Mouse (Mus musculus) adipocyte (in vitro differentiated cells): Measurements from ENCODE around the gene Vmn2r73.
A peak's percentile ranks its signal among the peaks of the same experiment; 100 is the strongest.

Experiments used
- DNase-seq: peaks from one replicate; pipeline ENCODE4 v3.0.0-alpha.2; 2016; ENCODE audit warnings: low spot score

Vmn2r73 gene

DNA sequence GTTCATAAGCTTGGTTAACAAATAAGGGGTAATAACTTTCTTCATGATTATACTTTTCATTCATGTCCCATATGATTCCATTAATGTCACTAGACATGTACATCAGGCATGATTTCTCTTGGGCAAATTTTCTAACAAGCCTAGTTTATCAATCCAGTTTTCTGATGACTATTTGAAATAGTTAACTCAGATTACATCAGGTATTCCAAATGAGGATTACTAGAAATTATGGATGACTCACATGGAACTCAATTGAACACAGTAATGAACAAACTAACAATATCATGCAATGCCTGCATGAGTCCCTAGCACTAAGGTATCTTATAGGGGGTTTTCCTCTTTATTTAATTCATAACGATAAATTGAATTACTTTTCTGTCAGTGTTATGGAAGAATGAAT is at the start of gene Vmn2r73:
Gene Vmn2r73 (minus strand): TSS at position 101 of the 400 bp plus-strand sequence.
- DNase-seq, result no peak

DNA sequence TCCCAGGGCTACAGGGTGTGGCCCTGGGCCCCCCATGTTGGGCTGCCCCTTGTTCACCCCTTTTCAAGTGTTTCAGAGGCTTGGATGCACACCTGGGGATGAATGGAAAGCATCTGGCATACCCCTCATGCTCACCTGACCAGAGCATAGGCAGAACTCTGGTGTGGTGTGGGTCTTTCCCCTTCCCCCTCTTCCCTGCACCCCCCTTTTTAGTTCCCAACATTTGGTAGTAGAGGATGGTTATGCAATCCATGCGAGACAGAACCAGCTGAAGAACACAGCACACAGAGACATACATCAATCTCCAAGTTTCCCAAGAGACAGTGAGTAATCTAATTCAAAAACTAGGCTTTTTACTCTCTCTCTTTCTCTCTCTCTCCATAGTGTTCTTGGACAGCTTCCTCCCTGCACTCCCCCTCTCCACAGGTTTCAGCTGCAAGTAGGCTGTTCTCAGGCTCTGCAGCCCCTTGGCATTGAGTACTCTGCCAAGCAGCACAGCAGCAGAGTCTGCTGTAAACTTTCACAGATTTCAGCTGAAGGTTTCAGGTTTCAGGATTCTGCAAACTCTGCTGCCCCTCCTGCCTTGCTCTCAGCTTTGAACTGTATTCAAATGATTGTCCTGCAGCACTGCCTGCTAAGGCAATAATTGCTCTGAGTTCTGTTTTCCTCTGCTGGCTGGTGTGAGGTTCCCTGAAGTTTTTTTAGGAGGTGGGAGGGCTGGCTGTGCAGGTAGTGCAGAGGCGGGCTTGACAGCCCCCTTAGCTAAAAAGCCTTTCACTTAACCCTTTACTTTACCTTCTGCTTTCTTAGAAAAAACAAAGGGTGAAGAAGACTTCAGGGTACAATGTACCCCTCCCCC is 35.7 kb downstream of the Vmn2r73 start:
- no peak for DNase-seq

DNA sequence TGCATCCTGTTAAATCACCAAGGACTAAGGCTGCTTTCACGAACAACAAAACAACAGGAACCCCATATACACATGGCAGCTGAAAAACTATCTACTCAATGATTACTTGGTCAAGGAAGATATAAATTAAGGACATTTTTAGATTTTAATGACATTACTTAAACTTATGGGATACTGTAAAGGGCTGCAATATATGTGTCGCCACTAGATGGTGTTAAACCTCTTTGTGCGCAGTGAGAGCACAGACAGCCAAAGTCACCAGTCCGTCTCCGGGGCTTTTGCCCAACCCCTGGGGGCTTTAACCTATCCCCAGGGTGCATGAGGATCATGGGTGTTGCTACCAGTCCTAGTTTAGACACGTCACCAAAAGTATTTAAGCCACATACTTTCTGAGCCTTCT is 58.0 kb downstream of the Vmn2r73 start:
- DNase-seq, result peak; percentile 17
